Mouse (Mus musculus) ES-E14 (cell line): Measurements from ENCODE around the gene Endou.
A peak's percentile ranks its signal among the peaks of the same experiment; 100 is the strongest.

Experiments used
- CHD2 ChIP-seq: IDR thresholded peaks from 2 replicates; pipeline ENCODE4 v1.6.1; 2014; ENCODE audit warnings: mild to moderate bottlenecking, low read depth, low read length, inconsistent platforms
- HCFC1 ChIP-seq: IDR thresholded peaks from 2 replicates; pipeline ENCODE4 v1.6.1; 2012; ENCODE audit warnings: low read length, inconsistent platforms, borderline replicate concordance; ENCODE audit not compliant: insufficient read depth
- MAFK ChIP-seq: IDR thresholded peaks from 2 replicates; pipeline ENCODE4 v1.6.1; 2014; ENCODE audit warnings: mild to moderate bottlenecking, low read depth, low read length, inconsistent platforms; ENCODE audit not compliant: insufficient read depth
- ZC3H11A ChIP-seq: IDR thresholded peaks from 2 replicates; pipeline ENCODE4 v1.6.1; 2012; ENCODE audit warnings: low read depth, mild to moderate bottlenecking, inconsistent platforms, low read length, borderline replicate concordance
- ZNF384 ChIP-seq: IDR thresholded peaks from 2 replicates; pipeline ENCODE4 v1.6.1; 2012; ENCODE audit warnings: low read depth, low read length, inconsistent platforms

DNA sequence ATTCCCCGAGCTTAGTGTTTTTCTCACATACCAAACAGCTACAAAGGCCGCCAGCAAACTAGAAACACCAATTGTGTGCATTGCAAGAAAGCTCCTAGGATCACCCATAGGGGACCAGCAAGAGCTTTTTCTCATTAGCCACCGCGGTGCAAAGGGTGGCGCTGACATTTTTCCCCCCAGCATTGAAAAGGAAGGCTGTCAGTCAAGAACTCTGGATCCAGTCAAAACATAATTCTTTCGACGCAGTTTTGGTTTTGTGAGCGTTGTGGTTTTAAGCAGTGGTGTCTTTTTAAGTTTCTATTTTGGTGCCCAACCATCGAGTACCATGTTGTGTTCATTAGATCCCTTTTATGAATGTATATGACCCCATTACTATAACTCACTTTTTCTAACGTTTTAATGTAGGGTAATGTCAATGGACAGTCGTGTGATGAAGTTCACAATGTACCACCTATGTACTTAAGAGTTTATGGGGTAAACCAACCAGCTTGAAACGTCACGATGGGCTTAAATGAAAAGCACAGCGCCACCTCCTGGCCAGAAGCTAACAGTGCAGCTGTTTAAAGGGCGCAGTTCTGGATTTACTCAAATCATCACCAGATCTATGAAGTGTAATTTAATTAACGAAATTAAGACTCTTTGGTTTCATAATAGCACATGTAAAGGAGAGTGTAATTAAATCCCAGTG lies 66.0 kb downstream of the Endou start:
- no peak for TF ChIP-seq CHD2
- no peak for TF ChIP-seq ZNF384
- TF ChIP-seq HCFC1: no peak
- peak; percentile 18; the same call in 1 of the 2 replicates for TF ChIP-seq ZC3H11A
- TF ChIP-seq MAFK: no peak
